Mouse (Mus musculus): ENCODE data around the gene Dmrtc2. TPM values are rescaled to one million over a fixed set of nuclear protein-coding genes. Genes with fewer than 3 reads are reported as not detected.
A peak's percentile ranks its signal among the peaks of the same experiment; 100 is the strongest.
"Not testable (repeated sequence)": the region's sequence is repeated elsewhere in the genome, so short reads cannot be mapped to it uniquely, and the experiment has no call there.

The Dmrtc2 gene
- total RNA-seq, 2 experiments from 2014 or later = not detected

GRCm38 (mm10) chr7:24892125-24892583, 22.3 kb downstream of the Dmrtc2 start:
- intact Hi-C loops (cut with DNase I) = no loop called here
- H3K27ac ChIP-seq = no peak overlapping the region
- TF ChIP-seq CTCF (IDR thresholded peaks at IDR 0.05) = no peak
- no peak overlapping the region for H3K4me3 ChIP-seq
- DNase-seq = no peak

- H3K4me3 ChIP-seq; intact Hi-C loops (cut with DNase I); H3K27ac ChIP-seq; DNase-seq: not testable (repeated sequence)
Observed at GRCm38 (mm10) chr7:24895749-24896148, 25.9 kb downstream of the Dmrtc2 start.

GRCm38 (mm10) chr7:24896269-24896668, 26.4 kb downstream of the Dmrtc2 start:
- intact Hi-C loops (cut with DNase I) = no loop called here

GRCm38 (mm10) chr7:24897224-24897623, 27.4 kb downstream of the Dmrtc2 start, which contains the start of gene Cd79a:
Gene Cd79a (plus strand): TSS chr7:24897381.
- Histone ChIP-seq H3K27ac (no peak within 1 kb of the TSS), H3K4me3 (no peak within 1 kb of the TSS)
- intact Hi-C loops (cut with DNase I) = no loop called here
- no peak for TF ChIP-seq CTCF (IDR thresholded peaks at IDR 0.05)
- no peak for DNase-seq

More at GRCm38 (mm10) chr7:24896269-24896668, 26.4 kb downstream of the Dmrtc2 start:
- DNase-seq = no peak
- no peak overlapping the region for H3K27ac ChIP-seq
- no peak for TF ChIP-seq CTCF (IDR thresholded peaks at IDR 0.05)
- no peak overlapping the region for H3K4me3 ChIP-seq

- intact Hi-C loops (cut with DNase I) = no loop called here
- H3K27ac ChIP-seq = no peak overlapping the region
- DNase-seq = no peak
- H3K4me3 ChIP-seq = no peak overlapping the region
- TF ChIP-seq CTCF (IDR thresholded peaks at IDR 0.05) = no peak
Observed at GRCm38 (mm10) chr7:24897959-24898358, 28.1 kb downstream of the Dmrtc2 start.

- intact Hi-C loops (cut with DNase I) = loop anchor here (5.0 kb wide), 1 partner anchor 176 kb away; no protein-coding TSS in a partner anchor
- no peak overlapping the region for H3K27ac ChIP-seq
- no peak overlapping the region for H3K4me3 ChIP-seq
- no peak for DNase-seq
- no peak for TF ChIP-seq CTCF (IDR thresholded peaks at IDR 0.05)
Observed at GRCm38 (mm10) chr7:24901114-24901513, 31.3 kb downstream of the Dmrtc2 start.

- DNase-seq = no peak
- peak overlapping the region; percentile 93 for H3K4me3 ChIP-seq
- peak overlapping the region; percentile 92; the same call in 1 of the 2 replicates for H3K27ac ChIP-seq
- intact Hi-C loops (cut with DNase I) = loop anchor here (5.0 kb wide), 1 partner anchor 175 kb away; no protein-coding TSS in a partner anchor
- no peak for TF ChIP-seq CTCF (IDR thresholded peaks at IDR 0.05)
Observed at GRCm38 (mm10) chr7:24901842-24902241, 32.0 kb downstream of the Dmrtc2 start.

- intact Hi-C loops (cut with DNase I) = loop anchor here (5.0 kb wide), 1 partner anchor 175 kb away; no protein-coding TSS in a partner anchor
- H3K27ac ChIP-seq = peak overlapping the region; percentile 92
- H3K4me3 ChIP-seq = peak overlapping the region; percentile 93
- no peak for DNase-seq
- TF ChIP-seq CTCF (IDR thresholded peaks at IDR 0.05) = no peak
Observed at GRCm38 (mm10) chr7:24902264-24902629, 32.4 kb downstream of the Dmrtc2 start.

GRCm38 (mm10) chr7:24902630-24903443, 33.0 kb downstream of the Dmrtc2 start, which contains the start of gene Arhgef1:
Gene Arhgef1 (plus strand): TSS chr7:24902912.
- no peak for TF ChIP-seq CTCF (IDR thresholded peaks at IDR 0.05)
- Histone ChIP-seq H3K27ac (peak within 1 kb of the TSS; percentile 92), H3K4me3 (peak within 1 kb of the TSS; percentile 93)
- DNase-seq = peak; percentile 84
- intact Hi-C loops (cut with DNase I) = loop anchor here (5.0 kb wide), 1 partner anchor 174 kb away; no protein-coding TSS in a partner anchor

- no peak for TF ChIP-seq CTCF (IDR thresholded peaks at IDR 0.05)
- Histone ChIP-seq H3K4me3 (peak overlapping the region; percentile 93), H3K27ac (peak overlapping the region; percentile 92)
- intact Hi-C loops (cut with DNase I) = loop anchor here (5.0 kb wide), 1 partner anchor 174 kb away; no protein-coding TSS in a partner anchor
- no peak for DNase-seq
Observed at GRCm38 (mm10) chr7:24903444-24903825, 33.6 kb downstream of the Dmrtc2 start.

- peak; percentile 64 for TF ChIP-seq CTCF (IDR thresholded peaks at IDR 0.05)
- intact Hi-C loops (cut with DNase I) = loop anchor here (2.0 to 5.0 kb wide), 2 partner anchors 13 to 173 kb away; no protein-coding TSS in a partner anchor
- Histone ChIP-seq H3K27ac (peak overlapping the region; percentile 92), H3K4me3 (peak overlapping the region; percentile 93)
- DNase-seq = peak; percentile 98
Observed at GRCm38 (mm10) chr7:24904070-24904483, 34.2 kb downstream of the Dmrtc2 start.

- H3K4me3 ChIP-seq = peak overlapping the region; percentile 93
- peak; percentile 68 for TF ChIP-seq CTCF (IDR thresholded peaks at IDR 0.05)
- peak overlapping the region; percentile 92; the same call in 1 of the 2 replicates for H3K27ac ChIP-seq
- intact Hi-C loops (cut with DNase I) = loop anchor here (2.0 to 5.0 kb wide), 2 partner anchors 14 to 172 kb away; no protein-coding TSS in a partner anchor
- DNase-seq = peak; percentile 66
Observed at GRCm38 (mm10) chr7:24904936-24905335, 35.1 kb downstream of the Dmrtc2 start.

- no peak for DNase-seq
- no peak for TF ChIP-seq CTCF (IDR thresholded peaks at IDR 0.05)
- Histone ChIP-seq H3K4me3 (no peak overlapping the region), H3K27ac (no peak overlapping the region; the same call in 1 of the 2 replicates)
- intact Hi-C loops (cut with DNase I) = no loop called here
Observed at GRCm38 (mm10) chr7:24906551-24906950, 36.7 kb downstream of the Dmrtc2 start.

All from gastrocnemius, adult 2 months (tissue).